Mouse (Mus musculus) bone marrow macrophage, adult 2 months (primary cell): ENCODE results near the gene Tle4. TPM values are rescaled to one million over a fixed set of nuclear protein-coding genes. Genes with fewer than 3 reads are reported as not detected.

Experiments
- H3K27ac ChIP-seq: 2 replicates; pipeline ENCODE4 v1.5.1; 2012; ENCODE audit warnings: low read depth, low read length; ENCODE audit not compliant: insufficient read depth
- H3K4me1 ChIP-seq: 2 replicates; pipeline ENCODE4 v1.6.1; 2012; ENCODE audit warnings: low read length; ENCODE audit not compliant: control insufficient read depth, insufficient read depth
- H3K4me3 ChIP-seq: 2 replicates; pipeline ENCODE4 v1.5.1; 2012; ENCODE audit warnings: mild to moderate bottlenecking, low read length, moderate library complexity; ENCODE audit not compliant: insufficient read depth
- CTCF ChIP-seq: IDR thresholded peaks from 2 replicates; pipeline ENCODE4 v1.5.1; 2012; ENCODE audit warnings: low read depth, mild to moderate bottlenecking, low read length, moderate library complexity
- POLR2A ChIP-seq: IDR thresholded peaks from 2 replicates; pipeline ENCODE4 v1.6.1; 2012; ENCODE audit warnings: mild to moderate bottlenecking, low read depth, low read length, borderline replicate concordance
- polyA plus RNA-seq: library from polyadenylated mRNA; stranded (reverse); fragments of >200 nt; gene quantifications from 2 replicates; pipeline ENCODE4 v1.2.4, GENCODE M21; 2012; ENCODE audit not compliant: missing spikeins, insufficient read depth, insufficient read length

Tle4 gene
- polyA plus RNA-seq, 1 experiment: 28.5 TPM

- TF ChIP-seq POLR2A: no peak
- no peak for TF ChIP-seq CTCF
- H3K27ac ChIP-seq: no peak overlapping the region
- H3K4me1 ChIP-seq: peaks cover 10% of the 10 kb centered on the region
- no peak overlapping the region for H3K4me3 ChIP-seq
These were observed 12.9 kb upstream of the Tle4 start for GRCm38 (mm10) chr19:14610542-14611317.

GRCm38 (mm10) chr19:14600841-14601240 lies 3.0 kb upstream of the Tle4 start:
- H3K4me1 ChIP-seq: peaks cover 15% of the 10 kb centered on the region
- no peak overlapping the region for H3K4me3 ChIP-seq
- no peak overlapping the region for H3K27ac ChIP-seq
- no peak for TF ChIP-seq POLR2A
- TF ChIP-seq CTCF: no peak

- Histone ChIP-seq H3K4me1 (peaks cover 18% of the 10 kb centered on the region), H3K4me3 (no peak overlapping the region), H3K27ac (no peak overlapping the region)
- TF ChIP-seq POLR2A (no peak), CTCF (no peak)
These were observed 2.5 kb upstream of the Tle4 start for GRCm38 (mm10) chr19:14600354-14600753.

- Histone ChIP-seq H3K4me1 (peaks cover 19% of the 10 kb centered on the region), H3K4me3 (no peak overlapping the region), H3K27ac (no peak overlapping the region)
- TF ChIP-seq POLR2A: no peak
- TF ChIP-seq CTCF: no peak
These were observed 2.0 kb upstream of the Tle4 start for GRCm38 (mm10) chr19:14599851-14600251.

GRCm38 (mm10) chr19:14598690-14599288 lies 938 bp upstream of the Tle4 start:
- TF ChIP-seq CTCF: no peak
- no peak for TF ChIP-seq POLR2A
- Histone ChIP-seq H3K4me1 (peaks cover 21% of the 10 kb centered on the region), H3K4me3 (peak overlapping the region; percentile 69), H3K27ac (peak overlapping the region; percentile 55)

GRCm38 (mm10) chr19:14596941-14597916 lies 622 bp downstream of the Tle4 start:
- Histone ChIP-seq H3K27ac (peak overlapping the region; percentile 96), H3K4me1 (peaks cover 21% of the 10 kb centered on the region), H3K4me3 (peak overlapping the region; percentile 99)
- TF ChIP-seq POLR2A: no peak
- TF ChIP-seq CTCF: no peak

GRCm38 (mm10) chr19:14596358-14596940 lies 1.4 kb downstream of the Tle4 start:
- peak overlapping the region; percentile 99 for H3K4me3 ChIP-seq

GRCm38 (mm10) chr19:14595390-14595997 lies 2.4 kb downstream of the Tle4 start:
- H3K4me1 ChIP-seq: peaks cover 19% of the 10 kb centered on the region
- no peak overlapping the region for H3K27ac ChIP-seq
- no peak for TF ChIP-seq POLR2A
- TF ChIP-seq CTCF: no peak
- peak overlapping the region; percentile 9; the same call in 1 of the 2 replicates for H3K4me3 ChIP-seq

More at GRCm38 (mm10) chr19:14596358-14596940, 1.4 kb downstream of the Tle4 start:
- peaks cover 21% of the 10 kb centered on the region for H3K4me1 ChIP-seq
- H3K27ac ChIP-seq: peak overlapping the region; percentile 96
- TF ChIP-seq CTCF (no peak), POLR2A (no peak)

- Histone ChIP-seq H3K4me3 (no peak overlapping the region), H3K4me1 (peaks cover 11% of the 10 kb centered on the region), H3K27ac (no peak overlapping the region)
- no peak for TF ChIP-seq CTCF
- no peak for TF ChIP-seq POLR2A
These were observed 3.3 kb downstream of the Tle4 start for GRCm38 (mm10) chr19:14594537-14594936.
